Mouse (Mus musculus) myocyte (in vitro differentiated cells): ENCODE data around the gene Rab3gap2.

Experiments
- CEBPB ChIP-seq: IDR thresholded peaks from 2 replicates; pipeline ENCODE4 v1.6.1; 2011; ENCODE audit warnings: mild to moderate bottlenecking, moderate library complexity; ENCODE audit not compliant: poor library complexity, insufficient read depth, severe bottlenecking
- E2F4 ChIP-seq: IDR thresholded peaks from one replicate; pipeline ENCODE4 v1.6.1; 2011; ENCODE audit warnings: mild to moderate bottlenecking, control low read depth, moderate library complexity; ENCODE audit not compliant: insufficient read depth
- MAX ChIP-seq: IDR thresholded peaks from one replicate; pipeline ENCODE4 v1.6.1; 2011; ENCODE audit warnings: low read depth, mild to moderate bottlenecking, control low read depth
- MYOG ChIP-seq, 3 experiments: IDR thresholded peaks; one replicate each; pipeline ENCODE4 v1.6.1; 2011; ENCODE audit warnings: control low read depth in 2 of 3, low read depth in 2 of 3, mild to moderate bottlenecking in 2 of 3; ENCODE audit not compliant: insufficient read length in 2 of 3, control insufficient read depth in 1 of 3, insufficient read depth in 1 of 3
- POLR2A ChIP-seq: IDR thresholded peaks from one replicate; pipeline ENCODE4 v1.6.1; 2011; ENCODE audit warnings: low read depth, mild to moderate bottlenecking, control low read depth, moderate library complexity; ENCODE audit not compliant: insufficient read length

DNA sequence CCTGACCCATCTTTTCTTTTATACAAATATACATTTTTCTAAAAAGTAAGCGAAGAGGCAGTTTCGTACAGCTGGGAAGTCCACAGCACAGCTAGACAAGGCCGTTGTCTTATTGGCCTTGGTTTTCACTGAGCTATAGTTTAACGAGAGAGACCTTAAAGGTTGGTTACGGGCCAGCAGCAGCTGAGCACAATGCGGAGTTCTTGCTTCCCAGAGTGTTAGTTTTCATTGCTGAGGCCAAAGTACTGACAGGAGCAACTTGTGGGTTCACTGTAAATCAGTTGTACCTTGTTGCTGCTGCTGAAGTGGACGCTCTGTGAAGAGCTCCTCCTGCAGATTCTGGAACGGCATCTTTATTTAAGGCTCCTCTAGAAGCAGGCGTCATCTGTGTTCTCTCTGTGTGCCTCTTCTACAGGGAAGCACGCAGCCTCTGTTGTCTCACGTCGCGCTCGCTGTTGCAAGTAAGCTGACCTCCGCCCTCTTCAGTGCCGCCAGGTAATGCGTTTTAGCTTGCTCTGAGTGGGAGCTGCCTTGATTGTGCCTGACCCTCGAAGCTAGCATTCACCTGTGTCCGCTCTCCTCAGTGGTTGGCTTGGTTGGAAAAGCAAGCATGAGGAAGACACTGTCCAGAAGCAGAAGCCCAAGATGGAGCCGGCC lies 43.6 kb downstream of the Rab3gap2 start:
- TF ChIP-seq E2F4 (no peak), POLR2A (no peak), MYOG (IDR thresholded peaks at IDR 0.05; ENCODE audit: control insufficient read depth in 1 of 3, insufficient read depth in 1 of 3, insufficient read length in 2 of 3, low read depth in 2 of 3) (no peak), CEBPB (no peak), MAX (no peak)
